Mouse (Mus musculus) limb, embryonic 11.5 days (tissue): ENCODE measurements at regions not wholly inside any gene's neighbourhood (a gene's known extent, or its start where the extent isn't known, plus 50 kb on each side); places are given as distances from the start of the nearest gene placed in this dataset.

ENCODE experiments used
- ATAC-seq: fragments of 200-750 bp; cut with Nextera tagmentation; 2 replicates; pipeline ENCODE4 v1.8.0; 2017; ENCODE audit warnings: low read depth; ENCODE audit not compliant: insufficient number of reproducible peaks, low FRiP score, low TSS enrichment
- DNase-seq: peaks from one replicate; pipeline ENCODE4 v3.0.0-alpha.2; 2015; ENCODE audit warnings: low spot score
- H3K27ac ChIP-seq: fragments of 300-500 bp; sonication (generic); replicated peaks from 2 replicates; pipeline ENCODE4 v1.5.1; 2014; ENCODE audit warnings: low read depth, mild to moderate bottlenecking, low read length
- H3K27me3 ChIP-seq: fragments of 300-500 bp; sonication (generic); 2 replicates; pipeline ENCODE4 v1.6.1; 2014; ENCODE audit warnings: mild to moderate bottlenecking, low read length, mixed read lengths; ENCODE audit not compliant: control insufficient read depth, insufficient read depth
- H3K36me3 ChIP-seq: fragments of 300-500 bp; sonication (generic); 2 replicates; pipeline ENCODE4 v1.6.1; 2014; ENCODE audit warnings: mild to moderate bottlenecking, low read length, moderate library complexity, mixed read lengths; ENCODE audit not compliant: control insufficient read depth, insufficient read depth
- H3K4me1 ChIP-seq: fragments of 300-500 bp; sonication (generic); 2 replicates; pipeline ENCODE4 v1.6.1; 2014; ENCODE audit warnings: low read length, mixed read lengths; ENCODE audit not compliant: control insufficient read depth, insufficient read depth
- H3K4me2 ChIP-seq: fragments of 300-500 bp; sonication (generic); 2 replicates; pipeline ENCODE4 v1.6.1; 2014; ENCODE audit warnings: low read depth, mild to moderate bottlenecking, moderate library complexity; ENCODE audit not compliant: severe bottlenecking
- H3K4me3 ChIP-seq: fragments of 300-500 bp; sonication (generic); 2 replicates; pipeline ENCODE4 v1.5.1; 2014; ENCODE audit warnings: low read depth, low read length
- H3K9ac ChIP-seq: fragments of 300-500 bp; sonication (generic); 2 replicates; pipeline ENCODE4 v1.6.1; 2014; ENCODE audit warnings: mild to moderate bottlenecking, low read length
- H3K9me3 ChIP-seq: fragments of 300-500 bp; sonication (generic); 2 replicates; pipeline ENCODE4 v1.6.1; 2016; ENCODE audit warnings: low read length; ENCODE audit not compliant: control insufficient read depth
- WGBS: fragments of 180-500 bp; shearing (Covaris S2); extraction: QIAGEN DNeasy Blood & Tissue Kit; methylation state at CpG from one replicate; pipeline ENCODE4 v1.1.7; 2014; 5-methylcytosine and 5-hydroxymethylcytosine counted together

DNA sequence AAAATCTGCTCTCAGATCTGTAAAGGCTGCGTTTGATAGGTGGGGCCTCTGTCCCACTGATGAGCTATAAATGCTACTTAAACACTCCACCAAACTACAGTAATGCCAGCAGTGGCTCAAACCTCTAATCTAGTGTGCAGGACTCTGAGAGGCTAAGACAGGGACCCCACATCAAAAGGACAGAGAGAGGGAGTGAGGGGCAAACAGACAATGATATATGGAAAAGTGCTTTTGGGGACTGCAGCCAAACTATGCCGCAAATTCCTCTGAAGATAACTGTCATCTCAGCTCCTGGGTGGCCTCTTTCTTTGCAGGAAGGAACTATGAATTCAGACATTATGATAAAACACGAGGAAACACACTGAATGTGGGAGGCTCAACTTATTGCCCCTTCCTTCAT lies 138.9 kb upstream of the Ddit4l start:
- Histone ChIP-seq H3K27me3 (no peaks in the 10 kb centered on the region), H3K27ac (no peak overlapping the region), H3K4me3 (no peak overlapping the region), H3K4me2 (no peak overlapping the region), H3K9ac (no peak overlapping the region), H3K4me1 (no peaks in the 10 kb centered on the region), H3K36me3 (no peaks in the 10 kb centered on the region), H3K9me3 (no peaks in the 10 kb centered on the region)
- WGBS: 53% methylated on average over 3 of the region's 3 CpGs
- DNase-seq (no peak), ATAC-seq (no peak)

DNA sequence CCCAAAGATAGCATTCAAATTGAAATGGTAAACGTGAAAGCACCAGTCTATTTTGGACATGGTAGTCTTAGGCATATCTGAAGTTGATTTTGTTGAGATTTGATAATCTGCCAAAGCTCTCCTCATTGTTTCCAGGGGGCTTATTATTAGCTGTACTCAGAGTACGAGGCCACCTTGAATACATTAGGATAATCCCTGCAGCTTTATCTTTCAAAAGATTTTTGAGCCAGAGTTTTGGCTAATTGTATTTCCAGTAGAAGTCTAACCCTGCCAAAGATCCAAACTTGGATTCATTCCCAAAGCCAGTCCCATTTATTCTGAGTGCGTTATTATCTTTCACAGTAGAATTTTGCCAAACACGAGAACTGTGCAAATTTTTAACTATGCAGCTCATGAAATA lies 138.4 kb upstream of the Ddit4l start:
- H3K4me3 ChIP-seq: no peak overlapping the region
- no peak overlapping the region for H3K9ac ChIP-seq
- H3K4me2 ChIP-seq: no peak overlapping the region
- H3K36me3 ChIP-seq: no peaks in the 10 kb centered on the region
- no peak for DNase-seq
- H3K9me3 ChIP-seq: no peaks in the 10 kb centered on the region
- no peak overlapping the region for H3K27ac ChIP-seq
- ATAC-seq: no peak
- no peaks in the 10 kb centered on the region for H3K27me3 ChIP-seq
- H3K4me1 ChIP-seq: no peaks in the 10 kb centered on the region
- WGBS: 75% methylated on average over 4 of the region's 4 CpGs

DNA sequence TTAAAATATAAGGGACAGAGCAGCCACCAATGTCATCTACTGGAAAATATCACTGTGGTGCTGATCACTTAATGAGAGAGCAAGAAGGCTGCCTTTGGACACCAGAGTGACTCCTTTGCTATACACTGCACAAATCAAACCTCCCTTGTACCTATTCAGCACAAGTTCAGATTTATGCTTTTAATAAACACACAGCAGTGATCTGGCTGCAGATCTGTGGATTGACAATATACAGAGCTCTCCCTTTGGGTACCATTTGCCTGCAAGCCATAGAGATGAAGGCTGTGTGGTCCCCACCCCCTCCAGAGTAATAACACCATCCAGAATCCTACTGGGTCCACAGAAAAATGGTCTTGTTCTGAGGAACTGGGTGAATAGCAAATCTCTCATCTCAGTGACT lies 131.8 kb upstream of the Ddit4l start:
- Histone ChIP-seq H3K27ac (no peak overlapping the region), H3K27me3 (no peaks in the 10 kb centered on the region), H3K9ac (no peak overlapping the region), H3K9me3 (no peaks in the 10 kb centered on the region), H3K4me3 (no peak overlapping the region), H3K4me1 (no peaks in the 10 kb centered on the region), H3K36me3 (no peaks in the 10 kb centered on the region), H3K4me2 (no peak overlapping the region)
- ATAC-seq: no peak
- no peak for DNase-seq

DNA sequence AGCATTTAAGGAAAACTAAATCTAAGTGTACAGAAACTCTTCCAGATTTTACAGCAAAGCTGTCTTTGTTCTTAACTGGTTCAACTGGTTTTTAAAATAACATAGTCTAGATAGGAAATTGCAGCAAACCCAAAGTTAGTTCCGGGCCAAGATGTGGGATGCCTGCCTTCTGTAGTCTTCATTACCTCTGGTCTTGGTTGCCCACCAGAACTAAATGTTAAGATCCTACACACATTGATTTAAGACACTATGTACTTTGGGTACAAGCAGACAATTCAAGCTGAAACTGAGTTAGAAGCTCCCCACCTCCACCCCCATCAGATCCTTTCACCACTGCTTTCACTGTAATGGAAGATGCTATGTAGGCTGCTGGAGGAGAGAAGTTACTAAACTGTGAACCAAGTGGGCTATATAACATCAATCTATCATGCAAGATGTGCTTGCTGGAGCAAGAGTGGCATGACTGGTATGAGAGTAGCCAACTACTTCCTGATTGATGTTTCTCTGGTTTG lies 129.8 kb upstream of the Ddit4l start:
- no peaks in the 10 kb centered on the region for H3K9me3 ChIP-seq
- 86% methylated on average over 1 of the region's 1 CpGs for WGBS
- H3K27ac ChIP-seq: no peak overlapping the region
- no peak overlapping the region for H3K9ac ChIP-seq
- H3K4me3 ChIP-seq: no peak overlapping the region
- no peaks in the 10 kb centered on the region for H3K27me3 ChIP-seq
- ATAC-seq: no peak
- no peaks in the 10 kb centered on the region for H3K36me3 ChIP-seq
- no peak overlapping the region for H3K4me2 ChIP-seq
- H3K4me1 ChIP-seq: no peaks in the 10 kb centered on the region
- DNase-seq: no peak

DNA sequence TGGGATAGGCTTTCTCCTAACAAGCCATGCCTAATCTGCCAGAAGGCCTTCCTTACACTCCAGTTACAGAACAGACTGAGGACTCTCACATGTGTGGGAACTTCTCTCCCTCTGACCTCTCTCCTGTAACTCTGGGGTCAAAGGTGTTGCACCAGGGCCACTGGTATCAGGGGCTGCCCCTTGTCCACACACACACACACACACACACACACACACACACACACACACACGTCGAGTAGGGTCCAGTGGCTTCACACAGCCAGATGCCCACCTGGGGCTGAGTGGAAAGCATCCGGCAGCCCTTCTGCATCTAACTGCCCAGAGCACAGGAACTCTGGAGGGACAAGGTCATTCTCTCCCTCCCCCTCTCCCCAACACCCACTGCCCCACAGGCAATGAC lies 123.1 kb upstream of the Ddit4l start:
- 83% methylated on average over 3 of the region's 3 CpGs for WGBS
- ATAC-seq (no peak), DNase-seq (no peak)
- Histone ChIP-seq H3K4me2 (no peak overlapping the region), H3K27ac (no peak overlapping the region), H3K4me1 (no peaks in the 10 kb centered on the region), H3K36me3 (no peaks in the 10 kb centered on the region), H3K9ac (no peak overlapping the region), H3K27me3 (no peaks in the 10 kb centered on the region), H3K4me3 (no peak overlapping the region), H3K9me3 (no peaks in the 10 kb centered on the region)

DNA sequence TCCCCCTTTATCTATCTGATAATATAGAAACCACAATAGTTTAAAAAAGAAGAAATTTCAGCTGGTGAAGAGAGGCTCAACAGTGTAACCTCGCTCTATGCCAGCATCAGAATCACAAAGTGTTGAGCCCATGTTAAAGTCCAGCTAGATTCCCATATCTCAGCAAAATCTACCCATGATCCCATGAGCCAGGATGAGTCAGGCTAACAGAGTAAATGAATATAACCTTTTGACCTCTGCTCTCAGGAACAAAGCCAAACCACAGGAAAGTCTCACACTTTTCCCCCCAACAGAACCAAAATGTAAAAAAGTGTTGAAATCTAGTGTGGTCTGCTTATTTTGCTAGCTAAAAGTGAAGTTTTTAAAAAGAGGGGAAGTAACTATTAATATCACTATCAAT lies 110.1 kb upstream of the Ddit4l start:
- DNase-seq: no peak
- H3K4me2 ChIP-seq: no peak overlapping the region
- no peaks in the 10 kb centered on the region for H3K4me1 ChIP-seq
- no peak overlapping the region for H3K4me3 ChIP-seq
- H3K36me3 ChIP-seq: no peaks in the 10 kb centered on the region
- no peak overlapping the region for H3K27ac ChIP-seq
- no peak for ATAC-seq
- H3K9me3 ChIP-seq: no peaks in the 10 kb centered on the region
- no peaks in the 10 kb centered on the region for H3K27me3 ChIP-seq
- no peak overlapping the region for H3K9ac ChIP-seq
- 94% methylated on average over 1 of the region's 1 CpGs for WGBS

DNA sequence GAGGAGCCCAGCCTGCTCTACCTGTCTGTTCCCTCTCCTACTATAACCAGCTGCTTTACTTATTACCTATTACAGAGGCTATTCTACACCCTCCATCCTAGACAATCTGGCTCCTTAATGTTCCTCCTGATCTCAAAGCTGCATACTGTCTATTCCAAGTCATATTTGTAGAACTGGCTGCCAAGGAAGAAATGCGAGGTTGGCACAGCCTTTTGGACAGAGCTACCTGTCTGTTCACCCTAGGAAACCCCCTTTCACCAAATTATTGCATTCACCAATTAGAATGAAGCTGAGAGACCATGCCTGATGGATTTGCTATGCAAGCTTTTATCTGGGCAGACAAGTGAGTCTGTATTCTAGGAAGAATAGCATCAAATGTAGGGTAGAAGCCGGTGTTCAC lies 109.0 kb upstream of the Ddit4l start:
- Histone ChIP-seq H3K9me3 (no peaks in the 10 kb centered on the region), H3K36me3 (no peaks in the 10 kb centered on the region), H3K27ac (no peak overlapping the region), H3K4me1 (no peaks in the 10 kb centered on the region), H3K27me3 (no peaks in the 10 kb centered on the region), H3K4me3 (no peak overlapping the region), H3K4me2 (no peak overlapping the region), H3K9ac (no peak overlapping the region)
- no peak for DNase-seq
- ATAC-seq: no peak
- WGBS: 93% methylated on average over 2 of the region's 2 CpGs

DNA sequence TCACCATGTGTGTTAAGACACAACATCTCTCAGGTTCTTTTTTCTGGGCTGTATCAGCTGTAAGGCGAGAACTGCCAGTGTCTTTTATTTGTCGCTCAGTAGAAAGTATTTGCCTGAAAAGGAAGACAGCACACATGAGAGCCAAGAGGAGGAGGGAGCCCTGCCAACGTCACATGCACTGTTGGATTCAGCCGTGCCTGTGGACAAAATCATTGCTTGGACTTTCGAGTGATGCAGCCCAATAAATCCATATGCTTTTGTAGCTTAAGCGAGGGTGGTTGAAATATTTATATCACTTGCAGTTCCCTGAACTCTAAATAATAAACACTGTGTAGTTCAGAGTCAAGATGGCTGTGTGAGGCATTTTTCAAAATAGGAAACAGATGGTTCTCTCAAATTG lies 108.4 kb upstream of the Ddit4l start:
- Histone ChIP-seq H3K36me3 (no peaks in the 10 kb centered on the region), H3K27me3 (no peaks in the 10 kb centered on the region), H3K9ac (no peak overlapping the region), H3K9me3 (no peaks in the 10 kb centered on the region), H3K27ac (no peak overlapping the region), H3K4me1 (no peaks in the 10 kb centered on the region), H3K4me2 (no peak overlapping the region), H3K4me3 (no peak overlapping the region)
- peak; percentile 31 for DNase-seq
- 30% methylated on average over 6 of the region's 6 CpGs for WGBS
- no peak for ATAC-seq

DNA sequence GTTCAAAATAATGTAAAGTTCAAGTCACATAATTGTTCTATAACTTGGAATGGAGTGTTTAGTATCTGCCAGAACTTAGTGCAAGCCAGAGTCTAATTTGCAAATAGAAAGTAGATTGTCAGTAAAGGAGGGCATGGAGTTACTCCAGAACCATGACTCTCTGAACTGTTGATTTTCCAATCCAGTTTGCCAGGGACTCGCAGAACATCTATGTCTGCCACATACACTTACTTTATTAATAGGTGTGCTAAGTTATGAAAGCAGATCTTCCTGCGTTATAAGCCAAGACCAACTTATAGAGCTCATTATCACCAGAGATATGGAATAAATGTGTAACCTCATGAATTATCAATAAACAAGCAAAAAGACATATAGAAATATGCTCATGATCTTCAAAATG lies 107.2 kb upstream of the Ddit4l start:
- no peaks in the 10 kb centered on the region for H3K4me1 ChIP-seq
- 98% methylated on average over 2 of the region's 2 CpGs for WGBS
- no peaks in the 10 kb centered on the region for H3K9me3 ChIP-seq
- DNase-seq: no peak
- H3K27ac ChIP-seq: no peak overlapping the region
- no peak overlapping the region for H3K9ac ChIP-seq
- no peak for ATAC-seq
- no peak overlapping the region for H3K4me3 ChIP-seq
- H3K4me2 ChIP-seq: no peak overlapping the region
- no peaks in the 10 kb centered on the region for H3K36me3 ChIP-seq
- no peaks in the 10 kb centered on the region for H3K27me3 ChIP-seq
